Mouse (Mus musculus) bone marrow, adult 2 months (tissue): ENCODE data around the gene Fam163a.

Experiments used
- CTCF ChIP-seq: fragments of 200-500 bp; IDR thresholded peaks from 2 replicates; pipeline ENCODE4 v1.5.1; 2011; ENCODE audit warnings: low read length, control low read depth; ENCODE audit not compliant: control insufficient read depth, insufficient read depth
- POLR2A ChIP-seq: fragments of 200-500 bp; IDR thresholded peaks from 2 replicates; pipeline ENCODE4 v1.6.1; 2011; ENCODE audit warnings: low read depth, mild to moderate bottlenecking, control low read depth, low read length, borderline replicate concordance; ENCODE audit not compliant: control insufficient read depth

GRCm38 (mm10) chr1:156073169-156073821 is 131.5 kb downstream of the Fam163a start:
- no peak for TF ChIP-seq CTCF
- TF ChIP-seq POLR2A, result no peak
